Mouse (Mus musculus) activated CD4-positive, CD25-positive, alpha-beta regulatory T cell, adult 4 months (primary cell): ENCODE results near the gene Krt39. TPM values are rescaled to one million over a fixed set of nuclear protein-coding genes. Genes with fewer than 3 reads are reported as not detected.

Source experiments
- ATAC-seq: one replicate; pipeline ENCODE4 v1.8.0; 2017
- polyA plus RNA-seq, 2 experiments: library from polyadenylated mRNA; unstranded; fragments of 100-300 nt; shearing (Covaris generic); gene quantifications; one replicate each; pipeline ENCODE4 v1.2.1; 2017

The Krt39 gene
- polyA plus RNA-seq: not detected

- ATAC-seq: no peak
Measured at GRCm38 (mm10) chr11:99521288-99521860, at the start of gene Krt39. TSS of gene Krt39 (minus strand) at chr11:99521338.

DNA sequence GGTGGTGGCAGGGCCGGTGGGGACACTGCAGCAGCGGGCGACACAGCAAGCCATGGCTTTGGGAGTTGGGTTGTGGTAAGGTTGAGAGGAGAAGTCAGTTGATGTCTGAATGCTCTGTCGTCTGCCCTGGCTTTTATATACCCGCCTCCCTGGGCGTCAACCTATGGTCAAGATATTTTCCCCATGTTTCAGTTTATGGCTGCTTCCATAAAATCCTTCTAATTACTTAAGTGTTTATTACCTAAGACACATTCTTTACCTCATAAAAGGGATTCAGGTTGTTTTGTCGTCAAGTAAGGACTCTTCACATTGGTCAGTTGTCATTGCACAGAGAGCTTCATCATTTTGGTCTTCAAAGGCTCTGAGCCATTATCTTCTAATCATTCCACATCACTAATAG lies 45.4 kb upstream of the Krt39 start, which contains the start of gene Krtap3-1:
Gene Krtap3-1, minus strand, starts transcription at position 101 of the 400 bp plus-strand sequence.
- no peak for ATAC-seq

GRCm38 (mm10) chr11:99562580-99562979 lies 41.4 kb upstream of the Krt39 start:
- ATAC-seq: no peak

DNA sequence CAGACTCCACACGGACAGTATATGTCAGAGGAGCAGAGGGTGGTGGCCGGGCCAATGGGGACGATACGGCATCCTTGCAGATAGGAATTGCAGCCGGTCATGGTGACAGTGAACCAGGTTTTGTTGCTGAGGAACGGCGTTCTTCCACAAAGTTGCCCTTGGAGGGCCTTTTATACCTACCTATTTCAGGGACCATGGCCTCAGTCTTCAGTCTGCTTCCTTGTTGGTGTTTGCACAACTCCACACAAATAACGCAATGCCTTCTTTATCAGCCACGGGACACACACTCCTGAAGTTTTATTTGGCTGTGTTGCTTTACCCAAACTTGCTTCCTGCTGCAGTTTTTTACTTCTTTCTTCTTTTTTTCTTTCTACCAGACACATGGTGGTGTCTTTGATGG lies 38.2 kb upstream of the Krt39 start, which contains the start of gene Gm11939:
Gene Gm11939, minus strand, starts transcription at position 101 of the 400 bp plus-strand sequence.
- ATAC-seq: no peak

GRCm38 (mm10) chr11:99557976-99558745 lies 37.0 kb upstream of the Krt39 start:
- ATAC-seq: no peak

- ATAC-seq: no peak
Measured at GRCm38 (mm10) chr11:99556753-99557152, 35.6 kb upstream of the Krt39 start, which contains the start of gene Krtap3-2. TSS of gene Krtap3-2 (minus strand) at chr11:99556853.

GRCm38 (mm10) chr11:99556195-99556594 lies 35.1 kb upstream of the Krt39 start:
- ATAC-seq: no peak

DNA sequence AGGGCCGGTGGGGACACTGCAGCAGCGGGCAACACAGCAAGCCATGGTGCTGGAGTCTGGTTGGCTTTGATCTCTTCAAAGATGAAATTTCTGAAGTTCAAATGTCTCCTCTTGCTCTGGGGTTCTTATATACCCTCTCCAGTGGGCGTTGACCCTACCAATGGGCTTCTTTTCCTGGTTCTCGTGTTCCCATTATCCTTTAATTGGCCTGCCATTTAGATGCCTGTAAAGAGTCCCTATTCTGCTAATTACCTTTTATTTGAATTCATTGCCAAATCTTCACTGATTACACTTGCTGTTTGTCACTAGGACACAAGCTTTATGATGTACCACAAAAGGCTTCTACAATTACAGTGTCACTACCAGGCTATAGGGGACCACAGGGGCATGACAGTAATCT lies 29.6 kb upstream of the Krt39 start, which contains the start of gene Krtap3-3:
Gene Krtap3-3, minus strand, starts transcription at position 101 of the 400 bp plus-strand sequence.
- no peak for ATAC-seq

DNA sequence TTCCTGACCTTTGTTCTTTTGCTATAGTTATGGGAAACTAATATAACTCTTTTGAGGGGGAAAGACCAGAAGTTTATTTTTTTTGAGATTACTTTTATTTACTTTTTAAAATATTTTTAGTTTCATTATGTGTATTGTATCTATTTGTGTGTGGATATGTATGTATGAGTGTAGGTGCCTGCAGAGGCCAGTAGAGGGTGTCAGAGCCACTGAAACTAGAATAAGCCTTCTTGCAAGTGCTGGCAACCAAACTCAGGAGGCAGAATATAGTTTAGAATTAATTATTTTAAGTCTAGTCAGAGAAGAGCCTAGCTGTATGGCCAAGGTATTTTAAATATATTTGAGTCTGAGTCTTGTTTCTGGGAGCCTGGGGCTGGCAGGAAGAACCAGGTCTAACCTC lies 26.8 kb upstream of the Krt39 start:
- no peak for ATAC-seq

DNA sequence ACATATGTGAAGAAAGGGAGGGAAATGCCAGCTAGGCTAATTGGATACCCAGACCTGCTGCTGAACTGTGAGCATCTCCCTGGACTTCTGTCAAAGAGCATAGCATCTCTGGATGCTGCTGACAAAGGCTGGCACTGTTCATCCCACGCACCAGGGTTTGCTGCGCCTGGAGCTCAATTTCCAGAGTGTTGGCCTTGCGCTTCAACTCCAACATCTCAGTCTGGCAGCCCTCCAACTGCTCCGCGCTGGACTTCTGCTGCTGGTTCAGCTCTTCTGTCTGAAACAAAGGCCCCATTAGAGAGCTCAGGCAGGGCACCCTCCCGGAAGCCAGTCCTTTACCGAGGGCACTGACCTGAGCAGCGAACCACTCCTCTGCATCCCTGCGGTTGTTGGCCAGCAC lies 18.6 kb upstream of the Krt39 start:
- ATAC-seq: no peak

DNA sequence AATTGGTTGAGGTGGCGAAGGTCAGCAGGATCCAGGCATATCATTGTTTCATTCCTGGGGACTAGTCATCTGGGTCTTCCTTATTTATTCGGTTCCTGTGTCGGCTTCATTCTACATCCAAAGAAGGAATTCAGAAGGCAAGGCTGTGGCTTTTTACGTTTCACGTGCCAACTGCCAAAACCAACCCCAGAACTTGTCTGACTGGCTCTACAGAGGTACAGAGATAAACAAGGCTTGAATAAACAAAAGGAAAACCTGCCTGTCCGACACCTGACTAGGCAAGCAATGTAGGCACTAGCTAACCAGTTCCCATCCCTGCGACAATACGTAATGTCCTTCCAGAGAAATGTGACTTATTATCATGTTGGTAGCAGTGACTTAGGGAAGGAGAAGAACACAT lies 7.0 kb downstream of the Krt39 start:
- no peak for ATAC-seq

GRCm38 (mm10) chr11:99500095-99500805 lies 20.9 kb downstream of the Krt39 start:
- no peak for ATAC-seq

- no peak for ATAC-seq
Measured at GRCm38 (mm10) chr11:99496460-99496859, 24.7 kb downstream of the Krt39 start.

GRCm38 (mm10) chr11:99494741-99495140 lies 26.4 kb downstream of the Krt39 start:
- ATAC-seq: no peak

- no peak for ATAC-seq
Measured at GRCm38 (mm10) chr11:99493574-99493850, 27.6 kb downstream of the Krt39 start.

DNA sequence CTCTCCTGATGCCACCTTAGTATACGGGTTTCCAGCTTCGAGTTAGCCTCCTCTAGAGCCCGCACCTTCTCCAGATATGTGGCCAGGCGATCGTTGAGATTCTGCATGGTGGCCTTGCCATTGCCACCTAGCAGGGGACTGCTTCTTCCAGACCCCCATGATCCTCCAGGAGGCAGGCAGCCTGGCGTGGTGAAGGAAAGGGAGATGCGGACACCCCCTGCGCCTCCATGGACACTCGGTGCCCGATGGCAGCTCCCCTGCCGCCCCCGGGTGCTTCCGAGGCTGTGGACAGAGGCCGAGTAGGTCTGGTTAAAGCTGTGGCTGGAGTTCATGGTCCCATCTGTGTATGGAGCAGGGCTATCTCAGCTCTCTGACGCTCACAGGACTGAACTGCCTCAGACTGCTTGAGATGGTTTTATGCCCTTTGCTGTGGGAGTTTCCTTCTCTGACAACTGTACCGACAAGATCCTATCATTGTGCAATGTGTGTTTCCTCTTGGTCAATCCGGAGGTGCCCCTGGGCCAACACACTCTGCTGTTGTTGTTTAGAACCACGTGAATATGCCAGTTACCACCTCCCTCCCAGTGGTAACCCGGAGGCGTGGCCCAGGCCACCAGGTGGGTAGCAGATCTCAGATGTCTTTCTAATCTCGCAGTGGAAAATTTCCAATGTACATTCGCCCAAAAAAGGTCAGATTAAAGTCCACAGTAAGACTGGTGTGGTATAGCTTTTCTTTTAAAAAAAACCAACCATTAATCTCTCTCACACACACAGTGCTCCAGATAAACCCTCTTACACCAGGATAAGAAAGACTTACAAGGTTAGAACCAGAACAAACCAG lies 28.2 kb downstream of the Krt39 start, which contains the start of gene Krt23:
Gene Krt23, minus strand, starts transcription at position 405 of the 841 bp plus-strand sequence.
- ATAC-seq: no peak

GRCm38 (mm10) chr11:99491040-99491439 lies 30.1 kb downstream of the Krt39 start:
- no peak for ATAC-seq

DNA sequence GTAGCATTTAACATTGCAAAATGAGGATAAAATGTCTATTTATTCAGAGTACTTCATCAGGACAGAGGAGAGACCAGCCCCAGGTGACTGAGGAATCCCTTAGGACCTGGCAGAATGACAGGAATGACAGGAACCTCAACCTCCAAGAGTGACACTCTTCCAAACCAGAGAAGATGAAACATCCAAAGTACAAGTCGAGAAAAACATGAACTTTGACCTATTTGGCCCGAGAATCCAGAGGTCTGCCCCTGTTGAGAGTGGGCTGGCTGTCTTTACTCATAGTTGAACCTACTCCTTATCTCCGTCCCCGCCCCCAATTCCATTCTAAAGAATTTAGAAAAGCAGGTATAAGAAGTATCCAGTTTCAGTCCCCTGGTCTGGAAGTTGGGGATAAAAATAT lies 30.5 kb downstream of the Krt39 start:
- ATAC-seq: no peak

DNA sequence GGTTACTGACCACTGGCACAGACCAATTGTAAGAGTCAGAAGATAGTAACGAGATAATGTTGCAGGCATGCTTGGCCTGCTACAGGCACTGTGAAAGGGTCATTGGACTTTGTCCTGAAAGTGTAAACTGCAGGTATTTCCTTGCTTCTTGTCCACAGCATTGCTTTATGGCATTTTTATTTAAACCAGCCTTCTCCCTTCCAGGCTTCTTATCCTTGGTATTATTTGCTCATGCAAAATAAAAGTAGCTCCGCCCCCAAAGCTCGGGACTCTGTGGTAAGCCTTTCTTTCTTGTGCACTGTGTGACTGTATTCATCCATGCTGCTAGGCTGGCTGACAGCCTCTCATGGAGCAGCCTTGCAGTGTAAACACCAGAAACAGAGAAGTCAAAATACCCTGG lies 31.9 kb downstream of the Krt39 start:
- ATAC-seq: no peak

DNA sequence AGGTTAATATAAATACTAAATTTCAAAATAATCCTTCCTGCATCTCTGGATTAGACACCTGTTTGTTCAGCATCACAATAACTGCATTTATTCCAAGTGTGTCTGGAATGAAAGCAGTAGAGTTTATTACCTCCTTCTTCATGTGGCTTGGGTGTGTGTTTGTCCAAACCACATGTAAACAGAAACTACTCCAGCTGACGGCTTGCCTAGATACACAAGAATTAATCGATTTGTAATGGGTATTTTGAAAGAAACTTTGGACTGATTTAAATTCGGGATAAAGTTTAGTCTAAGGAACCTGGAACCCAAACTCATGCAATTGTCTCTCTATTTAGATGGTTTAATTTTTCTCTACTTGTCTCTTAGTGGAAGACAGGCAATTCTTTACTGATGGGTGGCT lies 46.2 kb downstream of the Krt39 start:
- no peak for ATAC-seq

GRCm38 (mm10) chr11:99473433-99473832 lies 47.7 kb downstream of the Krt39 start:
- ATAC-seq: no peak

DNA sequence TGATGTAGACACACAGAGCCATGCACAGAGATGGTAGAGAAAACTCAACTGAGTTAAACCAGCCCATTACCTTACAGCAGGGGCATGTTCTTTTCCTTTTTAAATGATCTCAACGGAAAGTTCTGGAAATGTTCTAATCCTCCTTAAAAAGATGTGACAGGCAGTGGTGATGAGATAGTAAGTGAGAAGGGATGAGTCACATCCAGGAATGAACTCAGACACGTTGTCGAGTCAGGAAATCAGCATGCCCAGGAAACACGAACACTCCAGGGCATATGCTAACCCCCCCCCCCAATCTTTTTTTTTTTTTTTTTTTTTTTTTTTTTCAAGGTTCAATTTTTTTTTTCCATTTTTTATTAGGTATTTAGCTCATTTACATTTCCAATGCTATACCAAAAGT lies 48.7 kb downstream of the Krt39 start:
- no peak for ATAC-seq

- ATAC-seq: no peak
Measured at GRCm38 (mm10) chr11:99471946-99472345, 49.2 kb downstream of the Krt39 start.
